Mouse (Mus musculus) frontal cortex, postnatal 14 days (tissue): ENCODE results near the gene Lrrc7.

Experiments used
- DNase-seq, 2 experiments: peaks; one replicate each; pipeline ENCODE4 v3.0.0; 2022; ENCODE audit warnings: low spot score in 2 of 2

Lrrc7 gene

GRCm38 (mm10) chr3:158365801-158366200 lies 196.2 kb downstream of the Lrrc7 start:
- DNase-seq: no peak

DNA sequence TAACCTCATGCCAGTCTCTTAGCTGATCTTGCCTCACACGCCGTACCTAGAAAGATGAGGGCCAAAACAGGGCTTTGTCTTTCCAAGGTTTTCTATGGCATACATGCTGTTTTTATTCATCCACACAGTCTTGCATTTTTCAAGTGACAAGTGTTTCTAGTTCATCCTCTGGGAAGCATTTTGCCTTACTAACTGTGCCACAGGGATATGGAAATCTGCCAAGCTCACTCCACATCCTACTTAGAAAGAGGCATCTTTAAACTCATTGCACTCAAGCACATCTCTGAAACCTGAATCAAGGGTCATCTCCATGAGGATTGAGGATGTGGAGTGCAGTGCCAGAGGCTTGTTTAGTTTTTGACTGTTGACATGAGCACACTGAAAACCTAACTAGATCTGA lies 199.9 kb downstream of the Lrrc7 start:
- no peak for DNase-seq

DNA sequence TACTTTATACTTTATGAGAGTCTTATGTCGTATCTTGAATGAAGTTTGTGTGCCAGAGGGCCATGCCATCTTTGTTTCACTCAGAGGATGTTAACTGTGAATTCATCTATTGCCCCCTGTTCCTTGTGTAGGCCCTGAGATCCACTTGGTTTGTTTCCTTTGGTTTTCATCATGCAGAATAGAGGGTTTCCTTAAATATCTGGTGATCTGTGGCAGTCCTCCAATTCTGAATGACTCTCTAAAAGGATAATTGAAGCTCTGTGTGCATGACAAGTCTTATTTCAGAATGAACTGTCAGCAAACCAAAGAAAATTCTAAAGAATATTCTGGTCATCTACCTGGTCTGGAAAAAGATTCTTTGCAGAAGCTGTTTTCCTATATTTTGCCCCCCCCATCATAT lies 205.3 kb downstream of the Lrrc7 start:
- DNase-seq: no peak

DNA sequence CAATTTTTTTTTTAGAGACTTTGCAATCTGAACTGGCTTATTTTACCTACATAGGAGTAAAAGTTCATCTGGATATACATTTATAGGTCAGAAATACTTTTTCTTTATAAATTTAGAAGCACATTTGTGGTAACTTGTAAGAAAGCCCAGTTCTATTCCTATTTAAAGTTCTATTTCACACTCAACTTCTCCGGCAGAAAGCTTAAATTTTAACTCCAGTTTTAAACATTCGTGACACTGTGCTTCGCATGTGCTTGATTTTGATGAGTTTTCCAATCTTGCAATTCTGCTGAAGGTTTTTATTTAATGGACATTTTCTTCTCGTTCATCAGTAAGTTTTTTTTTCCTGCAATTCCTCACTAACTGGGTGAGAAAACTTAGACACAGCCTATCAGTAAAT lies 205.8 kb downstream of the Lrrc7 start:
- no peak for DNase-seq

DNA sequence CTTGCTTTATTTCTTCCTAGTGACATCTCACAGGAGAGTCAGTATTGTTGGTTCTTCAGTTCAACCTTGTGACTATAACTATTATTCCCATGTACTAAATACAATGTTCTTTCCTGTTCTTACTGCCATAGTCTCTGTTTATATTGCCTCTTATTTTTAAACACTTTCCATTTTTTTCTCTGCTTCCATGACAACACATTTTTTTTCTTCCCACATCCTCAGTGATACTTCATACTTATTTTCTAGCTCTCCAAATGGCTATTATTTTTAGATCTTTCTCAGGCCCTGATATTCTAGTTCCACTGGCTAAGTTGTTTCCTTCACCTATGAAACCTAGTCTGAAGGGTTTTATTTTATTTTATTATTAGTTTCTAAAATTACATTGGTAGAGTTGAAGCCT lies 221.2 kb downstream of the Lrrc7 start:
- DNase-seq: no peak

DNA sequence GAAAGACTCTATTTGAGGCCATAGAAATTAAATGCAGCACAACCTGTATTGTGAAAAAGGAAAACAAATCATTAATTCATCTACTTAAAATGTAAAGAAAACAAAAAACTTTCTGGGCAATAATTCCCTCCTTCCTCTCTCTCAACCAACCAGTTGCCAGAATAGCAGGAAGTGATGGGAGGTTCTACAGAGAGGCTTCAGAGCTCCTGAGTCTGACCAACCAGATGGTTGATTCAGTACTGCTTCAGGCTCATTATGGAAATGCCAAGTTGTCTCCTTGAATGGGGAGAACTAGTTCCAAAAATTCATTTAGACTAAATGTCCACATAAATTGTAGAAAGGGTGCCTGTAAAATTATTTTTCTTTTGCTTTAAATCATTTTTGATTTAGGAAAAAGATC lies 231.9 kb downstream of the Lrrc7 start:
- DNase-seq: no peak

- no peak for DNase-seq
Measured at GRCm38 (mm10) chr3:158310391-158310790, 251.6 kb downstream of the Lrrc7 start.

GRCm38 (mm10) chr3:158307415-158307814 lies 254.6 kb downstream of the Lrrc7 start:
- no peak for DNase-seq

GRCm38 (mm10) chr3:158298732-158299131 lies 263.3 kb downstream of the Lrrc7 start:
- no peak for DNase-seq

- DNase-seq: no peak
Measured at GRCm38 (mm10) chr3:158295041-158295440, 267.0 kb downstream of the Lrrc7 start.

DNA sequence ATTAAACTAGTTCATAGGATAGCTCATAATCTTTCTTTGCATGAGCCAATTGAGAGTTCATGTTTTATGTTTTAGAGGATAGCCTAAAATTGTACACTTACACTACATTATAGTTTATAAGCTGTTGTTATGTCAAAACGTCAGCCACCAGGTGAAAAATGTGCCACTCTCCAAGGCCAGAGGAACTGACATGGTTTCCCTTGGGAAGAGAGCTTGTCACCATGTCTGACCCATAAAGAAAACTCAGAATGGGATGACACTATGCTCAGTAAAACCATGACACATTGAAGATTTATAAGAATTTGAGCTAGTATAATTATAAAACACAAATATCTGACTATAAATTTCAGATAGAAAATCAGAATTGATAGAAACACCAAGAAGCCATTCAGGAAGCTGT lies 277.6 kb downstream of the Lrrc7 start:
- no peak for DNase-seq

DNA sequence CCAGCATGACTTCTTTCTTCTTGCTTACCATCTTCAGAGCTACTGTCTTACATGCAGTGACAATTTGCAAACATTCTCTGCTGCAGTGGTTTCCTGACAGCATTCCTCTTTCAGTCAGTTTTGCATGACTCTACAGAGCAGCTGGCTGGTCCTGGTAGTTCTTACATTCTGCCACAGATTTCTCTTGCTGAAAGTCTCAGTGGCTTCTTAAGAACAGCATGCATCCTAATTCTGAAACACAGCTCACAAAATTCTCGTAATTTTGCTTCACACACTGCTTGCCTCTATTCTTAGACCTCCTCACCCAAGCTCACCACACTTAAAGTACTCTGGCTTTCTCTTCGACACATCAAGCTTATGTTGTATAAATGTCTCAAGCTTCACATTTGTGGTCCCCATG lies 283.4 kb downstream of the Lrrc7 start:
- DNase-seq: no peak

GRCm38 (mm10) chr3:158272700-158273099 lies 289.3 kb downstream of the Lrrc7 start:
- no peak for DNase-seq

GRCm38 (mm10) chr3:158270887-158271286 lies 291.1 kb downstream of the Lrrc7 start:
- DNase-seq: no peak

- no peak for DNase-seq
Measured at GRCm38 (mm10) chr3:158252576-158252975, 309.4 kb downstream of the Lrrc7 start.

DNA sequence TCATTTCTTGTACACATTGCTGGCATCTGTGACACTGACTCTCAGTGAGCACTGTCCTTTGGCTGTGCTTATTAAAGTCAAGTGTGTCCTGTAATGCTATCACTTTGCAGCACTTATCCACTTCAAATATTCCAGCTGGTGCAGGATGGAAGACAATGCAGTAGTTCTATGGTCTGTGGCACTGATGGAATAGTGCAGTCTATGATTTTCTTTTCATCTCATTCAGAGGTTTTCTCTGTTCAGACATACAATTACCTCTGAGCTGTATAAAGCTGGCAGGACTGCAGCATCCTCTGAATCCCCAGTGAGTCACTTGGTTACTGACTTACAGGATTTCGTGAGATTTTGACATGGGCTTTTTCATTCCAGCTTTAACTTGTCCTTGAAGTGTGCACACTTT lies 314.3 kb downstream of the Lrrc7 start:
- no peak for DNase-seq

GRCm38 (mm10) chr3:158210657-158211056 lies 351.4 kb downstream of the Lrrc7 start:
- no peak for DNase-seq

DNA sequence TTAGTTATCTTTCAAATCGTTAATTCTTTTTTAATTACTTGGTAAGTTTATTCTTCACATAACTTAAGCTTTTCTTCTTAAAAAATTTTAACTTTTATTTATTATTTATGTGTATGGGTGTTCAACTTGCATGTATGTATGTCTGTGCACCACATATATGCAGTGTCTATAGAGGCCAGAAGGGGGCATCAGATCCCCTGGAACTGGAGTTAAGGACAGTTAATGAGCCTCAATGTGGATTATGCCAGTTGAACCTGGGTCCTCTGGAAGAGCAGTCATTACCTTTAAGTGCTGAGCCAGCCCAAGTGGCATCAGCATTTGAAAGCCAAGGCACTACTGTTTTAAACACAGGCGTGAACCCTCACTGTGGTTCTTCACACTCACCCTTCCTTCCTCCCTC lies 352.0 kb downstream of the Lrrc7 start:
- peak in 1 of 2 experiments; percentile 27 for DNase-seq

GRCm38 (mm10) chr3:158207840-158208239 lies 354.2 kb downstream of the Lrrc7 start:
- DNase-seq: no peak

- no peak for DNase-seq
Measured at GRCm38 (mm10) chr3:158202776-158203175, 359.2 kb downstream of the Lrrc7 start.

- no peak for DNase-seq
Measured at GRCm38 (mm10) chr3:158195426-158195825, 366.6 kb downstream of the Lrrc7 start.

DNA sequence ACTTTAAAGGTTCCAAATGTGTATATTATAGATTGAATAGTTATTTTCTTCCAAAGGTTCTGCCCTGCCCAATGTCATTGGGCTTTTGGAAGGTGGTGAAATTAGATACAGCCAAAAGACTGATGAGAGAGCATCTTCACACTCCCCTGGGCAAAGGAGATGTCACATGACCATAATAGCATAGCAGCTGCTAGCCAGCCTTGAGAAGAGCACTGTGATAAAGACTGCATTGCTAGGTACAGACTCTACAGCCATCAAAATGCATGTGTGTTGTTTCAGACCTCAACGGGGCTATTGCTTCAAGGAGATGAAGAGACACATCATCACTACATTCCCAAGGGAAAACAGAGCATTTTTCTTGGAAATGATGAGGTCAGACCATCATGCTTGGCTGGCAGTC lies 368.8 kb downstream of the Lrrc7 start:
- DNase-seq: no peak

- DNase-seq: no peak
Measured at GRCm38 (mm10) chr3:158174880-158175735, 386.9 kb downstream of the Lrrc7 start.

GRCm38 (mm10) chr3:158169180-158169579 lies 392.8 kb downstream of the Lrrc7 start:
- DNase-seq: no peak
